Mouse (Mus musculus): ENCODE measurements around the gene Sos1. TPM values are rescaled to one million over a fixed set of nuclear protein-coding genes. Genes with fewer than 3 reads are reported as not detected.
A peak's percentile ranks its signal among the peaks of the same experiment; 100 is the strongest.
"Not testable (repeated sequence)": the region's sequence is repeated elsewhere in the genome, so short reads cannot be mapped to it uniquely, and the experiment has no call there.

Gene Sos1
- polyA plus RNA-seq, 1 experiment from 2014 or later: 7.2 TPM

DNA sequence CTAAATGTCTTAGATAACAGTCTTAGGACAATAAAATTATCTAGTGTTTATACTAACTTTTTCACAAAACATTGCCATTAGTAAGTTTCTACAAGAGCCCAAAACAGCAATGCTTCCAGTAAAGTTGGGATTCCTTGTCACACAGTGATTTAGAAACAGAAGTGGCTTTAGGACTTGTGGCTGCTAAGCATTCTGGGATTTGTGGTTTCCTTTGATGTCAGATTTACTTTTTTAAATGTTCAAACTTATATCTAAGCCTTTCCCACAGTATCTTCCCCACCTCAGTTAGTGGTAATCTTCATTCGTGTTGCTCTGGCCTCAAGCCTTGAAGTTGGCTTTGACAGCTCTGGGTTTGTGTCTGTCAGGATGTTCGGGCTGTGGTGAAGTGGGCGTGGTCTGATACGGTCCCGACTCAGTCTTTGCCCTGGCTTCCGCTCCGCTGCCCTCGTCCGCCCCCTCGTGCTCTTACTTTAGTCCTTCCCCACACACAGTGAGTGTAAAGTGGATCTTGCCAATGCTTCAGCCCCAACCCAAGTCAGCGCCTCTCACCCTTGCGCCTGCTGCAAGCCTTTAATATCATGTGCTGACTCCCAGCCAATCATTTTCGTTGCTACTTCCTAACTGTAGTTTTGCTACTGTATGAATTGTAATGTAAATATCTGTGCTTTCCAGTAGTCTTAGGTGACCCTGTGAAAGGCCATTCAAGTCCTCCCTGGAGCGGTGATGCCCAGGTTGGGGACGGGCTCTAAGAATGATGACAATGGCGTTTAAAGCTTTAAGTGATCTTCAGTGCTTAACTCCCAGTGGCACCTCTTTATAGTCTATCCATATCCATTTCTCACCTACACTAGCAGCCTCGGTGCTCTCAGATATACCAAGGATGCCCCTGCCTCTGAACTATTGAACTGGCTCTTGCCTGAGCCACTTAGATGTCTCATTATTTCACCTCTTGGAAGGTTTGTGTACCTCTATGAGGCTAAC, 88.5 kb downstream of the Sos1 start:
- Histone ChIP-seq H3K27me3 (no peaks in the 10 kb centered on the region), H3K36me3 (no peaks in the 10 kb centered on the region), H3K4me1 (replicated peaks) (0 out of 2 replicates have a peak, but pooled peaks cover 3% of the 10 kb centered on the region), H3K9ac (replicated peaks) (peak overlapping the region; percentile 49), H3K9me3 (no peaks in the 10 kb centered on the region), H3K4me3 (replicated peaks) (peak overlapping the region; percentile 44), H3K4me2 (replicated peaks) (peak overlapping the region; percentile 58), H3K27ac (no peak overlapping the region)
- 16% methylated on average over 17 of the region's 17 CpGs for WGBS
- peak; percentile 95 for ATAC-seq

- 72% methylated on average over 10 of the region's 10 CpGs for WGBS
- Histone ChIP-seq H3K27ac (no peak overlapping the region), H3K4me2 (replicated peaks) (no peak overlapping the region), H3K9ac (replicated peaks) (no peak overlapping the region), H3K9me3 (no peaks in the 10 kb centered on the region), H3K4me1 (replicated peaks) (0 out of 2 replicates have a peak, but pooled peaks cover 3% of the 10 kb centered on the region), H3K36me3 (no peaks in the 10 kb centered on the region), H3K4me3 (replicated peaks) (no peak overlapping the region), H3K27me3 (no peaks in the 10 kb centered on the region)
- no peak for ATAC-seq
Measured at GRCm38 (mm10) chr17:80390024-80390423, 90.2 kb downstream of the Sos1 start.

DNA sequence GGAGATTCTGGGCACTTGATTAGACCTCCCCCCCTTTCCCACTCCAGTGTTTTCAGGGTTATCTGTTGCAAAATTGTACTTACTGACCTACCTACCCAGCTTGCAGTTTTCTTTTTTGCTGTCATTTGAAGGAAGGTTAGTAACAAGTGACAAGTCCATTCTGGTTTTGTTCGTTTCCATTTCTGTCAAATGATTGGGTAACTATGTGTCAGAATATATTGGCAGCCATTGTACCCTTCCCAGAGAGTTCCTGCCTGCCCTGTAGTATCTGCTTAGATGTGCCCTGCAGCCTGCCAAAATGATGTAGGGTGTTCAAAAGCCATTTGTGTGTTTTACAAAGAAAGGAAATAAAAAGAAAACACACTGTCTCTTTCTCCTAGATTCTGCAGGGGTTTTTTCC, 94.6 kb downstream of the Sos1 start:
- H3K4me2 ChIP-seq (replicated peaks): no peak overlapping the region
- H3K27me3 ChIP-seq: no peaks in the 10 kb centered on the region
- H3K36me3 ChIP-seq: no peaks in the 10 kb centered on the region
- H3K9ac ChIP-seq (replicated peaks): no peak overlapping the region
- no peak overlapping the region for H3K4me3 ChIP-seq (replicated peaks)
- no peaks in the 10 kb centered on the region for H3K9me3 ChIP-seq
- ATAC-seq: no peak
- H3K4me1 ChIP-seq (replicated peaks): no peaks in the 10 kb centered on the region
- WGBS: 83% methylated on average over 1 of the region's 1 CpGs
- H3K27ac ChIP-seq: no peak overlapping the region

- not testable (repeated sequence) for H3K9ac ChIP-seq (replicated peaks); H3K27ac ChIP-seq; ATAC-seq; H3K36me3 ChIP-seq; H3K4me2 ChIP-seq (replicated peaks); H3K4me3 ChIP-seq (replicated peaks); H3K4me1 ChIP-seq (replicated peaks); H3K9me3 ChIP-seq
- H3K27me3 ChIP-seq: peaks cover 13% of the 10 kb centered on the region
Measured at GRCm38 (mm10) chr17:80378386-80378785, 101.9 kb downstream of the Sos1 start.

GRCm38 (mm10) chr17:80373726-80374096, 106.5 kb downstream of the Sos1 start:
- Histone ChIP-seq H3K9ac (replicated peaks) (peak overlapping the region; percentile 75), H3K4me2 (replicated peaks) (peak overlapping the region; percentile 80), H3K36me3 (no peaks in the 10 kb centered on the region), H3K27ac (peak overlapping the region; percentile 83), H3K27me3 (peaks cover 20% of the 10 kb centered on the region), H3K4me1 (replicated peaks) (0 out of 2 replicates have a peak, but pooled peaks cover 8% of the 10 kb centered on the region), H3K4me3 (replicated peaks) (peak overlapping the region; percentile 53), H3K9me3 (no peaks in the 10 kb centered on the region)
- 19% methylated on average over 27 of the region's 29 CpGs for WGBS
- ATAC-seq: peak; percentile 87

DNA sequence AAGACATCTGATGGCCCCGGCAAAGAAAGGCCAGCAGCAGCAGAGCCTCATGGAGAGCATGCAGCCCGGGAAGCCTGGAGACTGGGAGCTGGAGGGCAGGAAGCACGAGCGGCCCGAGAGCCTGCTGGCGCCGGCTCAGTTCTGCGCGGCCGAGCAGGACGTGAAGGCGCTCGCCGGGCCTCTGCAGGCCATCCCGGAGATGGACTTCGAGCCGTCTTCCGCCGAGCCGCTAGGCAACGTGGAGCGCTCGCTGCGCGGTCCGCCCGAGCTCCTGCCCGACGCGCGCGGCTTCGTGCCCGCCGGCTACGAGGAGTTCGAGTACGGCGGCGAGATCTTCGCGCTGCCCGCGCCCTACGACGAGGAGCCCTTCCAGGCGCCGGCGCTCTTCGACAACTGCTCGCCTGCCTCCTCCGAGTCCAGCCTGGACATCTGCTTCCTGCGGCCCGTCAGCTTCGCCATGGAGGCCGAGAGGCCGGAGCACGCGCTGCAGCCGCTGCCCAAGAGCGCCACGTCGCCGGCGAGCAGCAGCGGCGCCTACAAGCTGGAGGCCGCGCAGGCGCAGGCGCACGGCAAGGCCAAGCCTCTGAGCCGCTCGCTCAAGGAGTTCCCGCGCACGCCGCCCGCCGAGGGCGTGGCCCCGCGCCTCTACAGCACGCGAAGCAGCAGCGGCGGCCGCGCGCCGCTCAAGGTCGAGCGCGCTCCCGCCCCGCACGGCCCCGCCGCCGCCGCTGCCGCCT, 107.1 kb downstream of the Sos1 start, which contains the start of gene Gm10190:
Gm10190 (minus strand) TSS at position 553 of the 737 bp plus-strand sequence.
- H3K36me3 ChIP-seq: no peaks in the 10 kb centered on the region
- peak within 1 kb of the TSS; percentile 80 for H3K4me2 ChIP-seq (replicated peaks)
- ATAC-seq: peak; percentile 99
- peaks cover 20% of the 10 kb centered on the region for H3K27me3 ChIP-seq
- peak within 1 kb of the TSS; percentile 53 for H3K4me3 ChIP-seq (replicated peaks)
- 0 out of 2 replicates have a peak, but pooled peaks cover 8% of the 10 kb centered on the region for H3K4me1 ChIP-seq (replicated peaks)
- H3K27ac ChIP-seq: peak within 1 kb of the TSS; percentile 83
- H3K9ac ChIP-seq (replicated peaks): peak within 1 kb of the TSS; percentile 75
- 3% methylated on average over 101 of the region's 102 CpGs for WGBS
- no peaks in the 10 kb centered on the region for H3K9me3 ChIP-seq

DNA sequence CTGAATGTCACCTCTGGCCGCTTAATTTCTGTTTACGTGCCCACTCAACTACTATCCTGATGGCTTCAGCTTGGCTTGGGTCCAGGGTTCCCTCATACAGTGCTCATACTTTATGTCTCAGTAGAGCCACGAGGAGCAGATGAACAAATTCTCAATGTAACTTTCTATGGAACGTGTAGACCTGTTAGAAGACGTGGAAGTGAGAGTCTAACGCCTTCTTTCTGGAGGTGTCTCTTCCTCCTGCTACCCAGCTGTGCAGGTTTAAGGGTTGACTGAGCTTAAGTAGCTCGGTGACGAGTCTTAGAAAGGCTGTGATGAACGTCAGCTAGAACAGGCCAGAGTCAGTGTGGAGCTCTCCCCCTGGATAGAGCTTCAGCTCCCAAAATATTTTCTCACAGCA, 111.6 kb downstream of the Sos1 start:
- H3K4me3 ChIP-seq (replicated peaks): no peak overlapping the region
- no peaks in the 10 kb centered on the region for H3K9me3 ChIP-seq
- 84% methylated on average over 9 of the region's 9 CpGs for WGBS
- H3K4me1 ChIP-seq (replicated peaks): 0 out of 2 replicates have a peak, but pooled peaks cover 5% of the 10 kb centered on the region
- no peak for ATAC-seq
- H3K36me3 ChIP-seq: no peaks in the 10 kb centered on the region
- H3K9ac ChIP-seq (replicated peaks): no peak overlapping the region
- no peak overlapping the region for H3K4me2 ChIP-seq (replicated peaks)
- H3K27me3 ChIP-seq: peaks cover 7% of the 10 kb centered on the region
- no peak overlapping the region for H3K27ac ChIP-seq

- H3K27me3 ChIP-seq: peaks cover 7% of the 10 kb centered on the region
- no peak overlapping the region for H3K27ac ChIP-seq
- H3K4me1 ChIP-seq (replicated peaks): no peaks in the 10 kb centered on the region
- no peak overlapping the region for H3K9ac ChIP-seq (replicated peaks)
- WGBS: 91% methylated on average over 5 of the region's 5 CpGs
- H3K36me3 ChIP-seq: no peaks in the 10 kb centered on the region
- H3K9me3 ChIP-seq: no peaks in the 10 kb centered on the region
- no peak overlapping the region for H3K4me3 ChIP-seq (replicated peaks)
- H3K4me2 ChIP-seq (replicated peaks): no peak overlapping the region
- ATAC-seq: no peak
Measured at GRCm38 (mm10) chr17:80367276-80367675, 113.0 kb downstream of the Sos1 start.

DNA sequence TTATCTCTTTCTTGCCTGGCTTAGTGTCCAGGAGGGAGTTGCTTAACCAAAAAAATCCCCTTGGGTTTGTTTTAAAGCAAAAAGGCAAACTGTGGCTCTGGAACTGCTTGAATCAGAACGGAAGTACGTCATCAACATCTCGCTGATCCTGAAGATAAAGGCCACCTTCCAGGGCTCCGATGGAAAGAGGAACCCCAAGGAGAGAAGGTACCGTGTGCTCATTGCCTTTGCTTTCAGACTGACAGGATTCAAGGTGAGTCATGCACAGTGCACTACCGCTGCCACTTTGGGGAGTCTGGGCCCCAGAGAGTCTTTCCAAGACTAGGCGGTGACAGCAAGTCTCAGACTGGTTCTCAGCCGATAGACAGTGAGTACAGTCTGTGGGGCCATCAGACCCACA, 120.0 kb downstream of the Sos1 start:
- Histone ChIP-seq H3K9me3 (no peaks in the 10 kb centered on the region), H3K4me3 (replicated peaks) (no peak overlapping the region), H3K27me3 (no peaks in the 10 kb centered on the region), H3K27ac (no peak overlapping the region), H3K36me3 (no peaks in the 10 kb centered on the region), H3K4me2 (replicated peaks) (no peak overlapping the region), H3K9ac (replicated peaks) (no peak overlapping the region), H3K4me1 (replicated peaks) (no peaks in the 10 kb centered on the region)
- WGBS: 91% methylated on average over 8 of the region's 8 CpGs
- ATAC-seq: no peak

DNA sequence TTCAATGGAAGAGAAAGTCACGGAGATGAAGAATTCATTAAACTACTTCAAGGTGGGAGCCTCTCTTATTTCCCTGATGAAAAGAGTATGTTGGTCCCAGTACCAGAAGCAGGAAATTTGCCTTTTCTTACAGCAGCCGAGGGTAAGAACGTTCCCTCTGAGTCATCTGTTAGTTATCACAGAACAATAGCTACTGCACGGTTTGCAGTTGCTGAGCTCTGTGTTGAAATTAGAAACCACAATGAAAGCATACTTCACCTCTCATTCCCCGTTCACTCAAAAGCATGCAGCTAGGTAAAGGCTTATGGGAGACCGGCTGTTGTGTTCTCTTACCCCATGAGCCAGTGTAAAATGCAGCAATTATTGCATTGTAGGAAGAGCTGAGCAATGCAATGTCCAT, 133.0 kb downstream of the Sos1 start:
- no peak overlapping the region for H3K4me2 ChIP-seq (replicated peaks)
- H3K27ac ChIP-seq: no peak overlapping the region
- no peak for ATAC-seq
- H3K4me3 ChIP-seq (replicated peaks): no peak overlapping the region
- WGBS: 34% methylated on average over 6 of the region's 6 CpGs
- no peaks in the 10 kb centered on the region for H3K36me3 ChIP-seq
- H3K4me1 ChIP-seq (replicated peaks): no peaks in the 10 kb centered on the region
- no peak overlapping the region for H3K9ac ChIP-seq (replicated peaks)
- H3K9me3 ChIP-seq: no peaks in the 10 kb centered on the region
- no peaks in the 10 kb centered on the region for H3K27me3 ChIP-seq

DNA sequence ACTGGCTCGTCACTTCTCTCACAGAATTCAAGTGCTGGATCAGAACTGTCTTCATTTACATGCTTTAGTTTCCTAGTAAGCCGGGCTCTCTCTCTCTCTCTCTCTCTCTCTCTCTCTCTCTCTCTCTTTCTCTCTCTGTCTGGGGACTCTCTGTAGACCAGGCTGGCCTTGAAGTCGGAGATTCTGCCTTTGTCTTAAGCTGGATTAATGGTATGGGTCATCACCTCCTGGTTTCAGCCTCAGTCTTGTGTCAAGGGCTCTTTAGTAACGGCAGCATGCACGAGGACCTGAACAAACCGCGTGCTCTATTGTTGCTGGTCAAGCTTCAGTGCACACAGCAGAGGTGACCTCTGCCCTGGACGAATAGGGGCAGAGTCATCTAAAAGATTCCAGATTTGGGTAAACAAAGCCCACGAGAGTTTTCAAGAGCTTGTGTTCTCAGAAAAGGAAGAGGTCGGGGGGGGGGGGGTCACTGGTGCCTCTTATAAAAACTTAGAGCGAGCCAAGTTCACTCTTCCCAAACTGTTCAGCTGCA, 133.6 kb downstream of the Sos1 start:
- no peaks in the 10 kb centered on the region for H3K9me3 ChIP-seq
- no peaks in the 10 kb centered on the region for H3K27me3 ChIP-seq
- H3K36me3 ChIP-seq: no peaks in the 10 kb centered on the region
- H3K27ac ChIP-seq: no peak overlapping the region
- WGBS: 12% methylated on average over 11 of the region's 11 CpGs
- no peak for ATAC-seq
- H3K9ac ChIP-seq (replicated peaks): no peak overlapping the region
- no peak overlapping the region for H3K4me3 ChIP-seq (replicated peaks)
- no peak overlapping the region for H3K4me2 ChIP-seq (replicated peaks)
- no peaks in the 10 kb centered on the region for H3K4me1 ChIP-seq (replicated peaks)

DNA sequence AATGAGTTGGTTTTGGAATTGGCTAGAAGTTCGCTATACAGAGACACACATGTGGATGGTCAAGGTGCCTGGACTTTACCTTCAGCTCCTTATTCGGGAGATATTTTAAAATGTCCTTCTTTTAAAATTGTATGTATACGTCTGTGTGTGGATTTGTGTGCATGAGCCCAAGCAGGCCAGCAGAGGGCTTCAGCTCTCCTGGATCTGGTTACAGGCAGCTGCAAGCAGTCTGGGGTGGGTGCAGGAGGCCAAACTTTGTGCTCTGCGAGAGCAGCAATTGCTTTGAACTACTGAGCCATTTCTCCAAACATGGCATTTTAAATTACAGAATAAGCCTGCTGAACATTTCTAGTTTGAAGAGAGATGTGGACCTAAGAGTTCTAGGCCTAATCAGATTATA, 135.0 kb downstream of the Sos1 start:
- 83% methylated on average over 4 of the region's 4 CpGs for WGBS
- no peaks in the 10 kb centered on the region for H3K27me3 ChIP-seq
- H3K4me2 ChIP-seq (replicated peaks): no peak overlapping the region
- H3K9me3 ChIP-seq: no peaks in the 10 kb centered on the region
- no peak overlapping the region for H3K9ac ChIP-seq (replicated peaks)
- no peaks in the 10 kb centered on the region for H3K36me3 ChIP-seq
- no peak overlapping the region for H3K27ac ChIP-seq
- no peaks in the 10 kb centered on the region for H3K4me1 ChIP-seq (replicated peaks)
- no peak overlapping the region for H3K4me3 ChIP-seq (replicated peaks)
- no peak for ATAC-seq

All from midbrain, embryonic 13.5 days (tissue).